Mouse (Mus musculus): Measurements from ENCODE around the gene Ccar1.
"Not testable (repeated sequence)": the region's sequence is repeated elsewhere in the genome, so short reads cannot be mapped to it uniquely, and the experiment has no call there.

Ccar1 gene

GRCm38 (mm10) chr10:62725771-62726687, 66.1 kb downstream of the Ccar1 start, which contains the start of gene Stox1:
Gene Stox1 (minus strand): TSS chr10:62726128.
- DNase-seq (ENCODE audit: low read depth), result peak; percentile 75

- no peak for DNase-seq (ENCODE audit: low read depth)
These were observed 67.2 kb downstream of the Ccar1 start for GRCm38 (mm10) chr10:62724936-62725335.

- DNase-seq (ENCODE audit: low read depth), result no peak
These were observed 69.4 kb downstream of the Ccar1 start for GRCm38 (mm10) chr10:62722701-62723100.

- not testable (repeated sequence) for DNase-seq (ENCODE audit: low read depth)
These were observed 71.5 kb downstream of the Ccar1 start for GRCm38 (mm10) chr10:62720574-62720973.

GRCm38 (mm10) chr10:62713457-62713856, 78.6 kb downstream of the Ccar1 start:
- DNase-seq (ENCODE audit: low read depth), result no peak

- DNase-seq (ENCODE audit: low read depth), result no peak
These were observed 88.5 kb downstream of the Ccar1 start for GRCm38 (mm10) chr10:62703579-62703978.

GRCm38 (mm10) chr10:62702436-62702835, 89.7 kb downstream of the Ccar1 start:
- DNase-seq (ENCODE audit: low read depth), result no peak
